In genomic region chr4:150708572-150708984, GRCm38 (mm10) we compare ENCODE assay signal across 11 mouse cellular contexts. TPM values are rescaled to one million over a fixed set of nuclear protein-coding genes. Genes with fewer than 3 reads are reported as not detected.
A peak's percentile ranks its signal among the peaks of the same experiment; 100 is the strongest.
DNase-seq lines count a peak whose midpoint lies in the region; ATAC-seq lines count a peak whose summit lies in the region.
"Had no signal": no experiment of that assay in that cellular context is flagged by ENCODE, and none has a peak within 500 bp of the region (broad histone marks: within the 10 kb centered on the region; RNA-seq: fewer than 3 reads in every experiment).

No protein-coding gene starts in this region.

- peaks cover 43% of the 10 kb centered on the region for H3K4me1 ChIP-seq in kidney, embryonic 15.5 days

- DNase-seq in heart, adult 11 months = peak; percentile 92
- DNase-seq in heart, postnatal 10 days = no peak
- peak; percentile 22 for DNase-seq in right cerebral cortex, postnatal 4 days
- DNase-seq in right cerebral cortex, postnatal 25 days = no peak
- peak; percentile 18 for DNase-seq in thymus, postnatal 36 days
- no peak for DNase-seq in spleen, adult 18-20 months
- no peak for DNase-seq in gastrocnemius, postnatal 25 days

- H3K9ac ChIP-seq in kidney, embryonic 15.5 days = no peak overlapping the region
- H3K9ac ChIP-seq: embryonic facial prominence, embryonic 12.5 days had no signal

- H3K4me3 ChIP-seq in kidney, embryonic 15.5 days (replicated peaks) = no peak overlapping the region
- H3K4me3 ChIP-seq: embryonic facial prominence, embryonic 12.5 days had no signal

- no peaks in the 10 kb centered on the region for H3K9me3 ChIP-seq in kidney, embryonic 15.5 days (replicated peaks)
- H3K9me3 ChIP-seq: embryonic facial prominence, embryonic 12.5 days had no signal

- peak overlapping the region; percentile 84 for H3K27ac ChIP-seq in kidney, embryonic 15.5 days
- H3K27ac ChIP-seq: embryonic facial prominence, embryonic 12.5 days had no signal

- WGBS in kidney, embryonic 15.5 days = 63% methylated on average over 4 of the region's 4 CpGs

- no peaks in the 10 kb centered on the region for H3K27me3 ChIP-seq in kidney, embryonic 15.5 days
- H3K27me3 ChIP-seq: embryonic facial prominence, embryonic 12.5 days had no signal

- H3K36me3 ChIP-seq in kidney, embryonic 15.5 days = no peaks in the 10 kb centered on the region
- H3K36me3 ChIP-seq: embryonic facial prominence, embryonic 12.5 days had no signal

- no peak overlapping the region for H3K4me2 ChIP-seq in kidney, embryonic 15.5 days
- H3K4me2 ChIP-seq: embryonic facial prominence, embryonic 12.5 days had no signal

- intact Hi-C loops in heart, postnatal 10 days (cut with DNase I) = loop anchor here (5.0 kb wide), 1 partner anchor 144 kb away; the partner anchor contains the start of gene Errfi1

- no peak; the same call in 1 of the 2 replicates for ATAC-seq in kidney, embryonic 15.5 days (replicated peaks; ENCODE audit: low FRiP score)

RNA-seq across cellular contexts. Expression of gene Slc45a1, which starts 56.6 kb away (rescaled TPM):
- not detected for total RNA-seq in heart, postnatal 10 days (2021)
- polyA plus RNA-seq in kidney, embryonic 15.5 days (2015; fragmentation: Nextera tagmentation; extraction: Ambion mirVana) = 0.28 and 0.30 TPM in 2 replicates
- total RNA-seq in gastrocnemius, postnatal 25 days (2021) = not detected
- polyA plus RNA-seq: heart, embryonic 16.5 days; liver, embryonic 16.5 days had no signal

Comparison
In these comparisons a context has a peak if more than half of its experiments do, and no peak if none do; other contexts are left out.
1. DNase-seq: peak in heart, adult 11 months (single experiment), right cerebral cortex, postnatal 4 days (single experiment) and thymus, postnatal 36 days (2 of 2); none in heart, postnatal 10 days (0 of 2), right cerebral cortex, postnatal 25 days (single experiment), spleen, adult 18-20 months (0 of 2) and gastrocnemius, postnatal 25 days (single experiment).